Mouse (Mus musculus) embryonic facial prominence, embryonic 14.5 days (tissue): ENCODE results near the gene Iqcf5. TPM values are rescaled to one million over a fixed set of nuclear protein-coding genes. Genes with fewer than 3 reads are reported as not detected.

Experiments used
- ATAC-seq: fragments of 200-750 bp; cut with Nextera tagmentation; 2 replicates; pipeline ENCODE4 v1.8.0; 2017; ENCODE audit warnings: low read depth, moderate number of reproducible peaks, moderate TSS enrichment
- DNase-seq: peaks from one replicate; pipeline ENCODE4 v3.0.0-alpha.2; 2015; ENCODE audit warnings: low spot score
- H3K27ac ChIP-seq: fragments of 300-500 bp; sonication (generic); replicated peaks from 2 replicates; pipeline ENCODE4 v1.5.1; 2014; ENCODE audit warnings: low read depth, mild to moderate bottlenecking, low read length, moderate library complexity
- H3K27me3 ChIP-seq: fragments of 300-500 bp; sonication (generic); replicated peaks from 2 replicates; pipeline ENCODE4 v1.6.1; 2014; ENCODE audit warnings: low read length; ENCODE audit not compliant: control insufficient read depth, insufficient read depth
- H3K36me3 ChIP-seq: fragments of 300-500 bp; sonication (generic); 2 replicates; pipeline ENCODE4 v1.6.1; 2014; ENCODE audit warnings: low read length, mixed read lengths; ENCODE audit not compliant: control insufficient read depth, insufficient read depth
- H3K4me1 ChIP-seq: fragments of 300-500 bp; sonication (generic); 2 replicates; pipeline ENCODE4 v1.6.1; 2014; ENCODE audit warnings: antibody characterized with exemption, low read length; ENCODE audit not compliant: control insufficient read depth, insufficient read depth
- H3K4me2 ChIP-seq: fragments of 300-500 bp; sonication (generic); 2 replicates; pipeline ENCODE4 v1.6.1; 2014; ENCODE audit warnings: low read depth, mild to moderate bottlenecking, low read length, moderate library complexity, mixed read lengths
- H3K4me3 ChIP-seq: fragments of 300-500 bp; sonication (generic); 2 replicates; pipeline ENCODE4 v1.5.1; 2014; ENCODE audit warnings: low read depth, mild to moderate bottlenecking, low read length
- H3K9ac ChIP-seq: fragments of 300-500 bp; sonication (generic); 2 replicates; pipeline ENCODE4 v1.6.1; 2014; ENCODE audit warnings: low read depth, mild to moderate bottlenecking, low read length, moderate library complexity, mixed read lengths
- H3K9me3 ChIP-seq: fragments of 300-500 bp; sonication (generic); 2 replicates; pipeline ENCODE4 v1.6.1; 2016; ENCODE audit warnings: low read length; ENCODE audit not compliant: control insufficient read depth
- WGBS: fragments of 180-500 bp; shearing (Covaris S2); extraction: QIAGEN DNeasy Blood & Tissue Kit; methylation state at CpG from one replicate; pipeline ENCODE4 v1.1.7; 2014; 5-methylcytosine and 5-hydroxymethylcytosine counted together
- polyA plus RNA-seq: library from polyadenylated mRNA; unstranded; fragments of >200 nt; fragmentation: Nextera tagmentation; extraction: Ambion mirVana; gene quantifications from 2 replicates; pipeline ENCODE4 v1.2.1, GENCODE M21; 2014

The Iqcf5 gene
- polyA plus RNA-seq, 1 experiment from 2014 or later: not detected

DNA sequence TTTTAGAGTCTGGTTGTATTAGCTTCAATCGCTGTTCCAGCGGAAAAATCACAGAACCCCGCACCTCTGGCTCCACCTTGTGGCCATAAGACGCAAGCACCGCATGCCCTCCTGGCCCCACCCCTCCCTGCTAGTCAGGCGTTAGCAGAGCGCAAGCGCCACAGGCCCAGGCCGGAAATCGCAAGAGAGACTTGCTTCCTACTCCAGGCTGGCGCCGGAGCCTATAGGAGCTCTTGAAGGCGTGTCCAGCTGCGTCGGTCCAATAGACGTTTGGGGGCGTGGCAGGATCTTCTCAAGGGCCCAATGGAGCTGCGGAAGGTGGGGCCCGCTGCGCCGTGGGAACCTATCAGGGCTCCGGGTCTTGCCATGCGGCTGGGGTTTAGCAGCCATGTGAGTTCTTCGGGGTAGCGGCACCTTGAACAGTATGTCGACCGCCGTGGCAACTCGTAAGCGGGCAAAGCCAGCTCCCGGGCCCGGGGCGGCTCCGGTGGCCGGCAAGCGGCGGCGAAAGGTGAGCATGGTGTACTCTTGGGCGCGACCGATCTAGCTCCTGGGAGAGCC, 37.4 kb upstream of the Iqcf5 start, which contains the start of gene Parp3:
Parp3 (minus strand) TSS at position 26 of the 561 bp plus-strand sequence.
- Histone ChIP-seq H3K27ac (peak within 1 kb of the TSS; percentile 76), H3K27me3 (no peaks in the 10 kb centered on the region), H3K4me2 (peak within 1 kb of the TSS; percentile 92), H3K9me3 (no peaks in the 10 kb centered on the region), H3K4me1 (peaks cover 8% of the 10 kb centered on the region), H3K9ac (peak within 1 kb of the TSS; percentile 72), H3K4me3 (peak within 1 kb of the TSS; percentile 74), H3K36me3 (peaks cover 23% of the 10 kb centered on the region; the same call in 1 of the 2 replicates)
- ATAC-seq (peak; percentile 98), DNase-seq (peak; percentile 100)
- under 1% methylated on average over 38 of the region's 41 CpGs for WGBS

GRCm38 (mm10) chr9:106477649-106478048, 36.7 kb upstream of the Iqcf5 start:
- Histone ChIP-seq H3K4me1 (peaks cover 5% of the 10 kb centered on the region), H3K9me3 (no peaks in the 10 kb centered on the region), H3K36me3 (peaks cover 26% of the 10 kb centered on the region), H3K4me3 (peak overlapping the region; percentile 74), H3K4me2 (peak overlapping the region; percentile 92), H3K9ac (peak overlapping the region; percentile 72), H3K27ac (no peak overlapping the region), H3K27me3 (no peaks in the 10 kb centered on the region)
- WGBS: 3% methylated on average over 16 of the region's 16 CpGs
- DNase-seq (no peak), ATAC-seq (no peak)

- DNase-seq: no peak
- Histone ChIP-seq H3K27me3 (no peaks in the 10 kb centered on the region), H3K9ac (peak overlapping the region; percentile 72), H3K27ac (no peak overlapping the region), H3K36me3 (peaks cover 30% of the 10 kb centered on the region), H3K9me3 (no peaks in the 10 kb centered on the region), H3K4me3 (peak overlapping the region; percentile 74), H3K4me2 (peak overlapping the region; percentile 92), H3K4me1 (peaks cover 5% of the 10 kb centered on the region)
- ATAC-seq: no peak
- WGBS: 75% methylated on average over 9 of the region's 9 CpGs
These were observed 36.3 kb upstream of the Iqcf5 start for GRCm38 (mm10) chr9:106478101-106478500.

GRCm38 (mm10) chr9:106480541-106480940, 33.8 kb upstream of the Iqcf5 start:
- H3K4me2 ChIP-seq: no peak overlapping the region
- DNase-seq: no peak
- H3K36me3 ChIP-seq: peaks cover 54% of the 10 kb centered on the region
- no peak for ATAC-seq
- no peak overlapping the region for H3K27ac ChIP-seq
- H3K4me1 ChIP-seq: peaks cover 5% of the 10 kb centered on the region
- H3K9me3 ChIP-seq: no peaks in the 10 kb centered on the region
- WGBS: 92% methylated on average over 7 of the region's 7 CpGs
- H3K4me3 ChIP-seq: no peak overlapping the region
- H3K9ac ChIP-seq: no peak overlapping the region
- no peaks in the 10 kb centered on the region for H3K27me3 ChIP-seq

DNA sequence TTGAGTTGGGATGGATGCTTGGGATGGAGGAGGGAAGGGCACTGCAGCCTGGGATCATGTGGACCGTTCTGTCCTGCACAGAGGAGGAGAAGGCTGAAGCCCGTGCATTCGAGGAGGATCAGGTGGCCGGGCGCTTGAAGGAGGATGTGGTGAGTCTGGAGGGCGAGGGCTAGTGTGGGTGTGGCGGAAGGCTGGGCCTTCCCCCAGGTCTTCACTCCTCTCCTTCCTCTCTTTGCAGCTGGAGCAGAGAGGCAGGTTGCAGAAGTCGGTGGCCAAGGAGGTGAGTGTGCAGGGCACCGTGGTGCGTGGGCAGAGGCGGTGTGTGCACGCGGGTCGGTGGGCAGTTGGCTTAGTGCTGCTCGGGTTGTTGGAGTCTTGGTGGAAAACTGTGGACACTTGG, 33.3 kb upstream of the Iqcf5 start:
- WGBS: 97% methylated on average over 15 of the region's 15 CpGs
- DNase-seq: no peak

GRCm38 (mm10) chr9:106481676-106482075, 32.7 kb upstream of the Iqcf5 start:
- H3K4me1 ChIP-seq: peaks cover 5% of the 10 kb centered on the region
- DNase-seq (no peak), ATAC-seq (no peak)
- no peaks in the 10 kb centered on the region for H3K9me3 ChIP-seq
- no peak overlapping the region for H3K4me2 ChIP-seq
- no peak overlapping the region for H3K9ac ChIP-seq
- H3K27me3 ChIP-seq: no peaks in the 10 kb centered on the region
- H3K27ac ChIP-seq: no peak overlapping the region
- WGBS: 96% methylated on average over 13 of the region's 13 CpGs
- peaks cover 64% of the 10 kb centered on the region for H3K36me3 ChIP-seq
- H3K4me3 ChIP-seq: no peak overlapping the region

More for the DNA sequence above, 33.3 kb upstream of the Iqcf5 start:
- Histone ChIP-seq H3K4me2 (no peak overlapping the region), H3K36me3 (peaks cover 60% of the 10 kb centered on the region), H3K27ac (no peak overlapping the region), H3K4me3 (no peak overlapping the region), H3K9ac (no peak overlapping the region), H3K4me1 (peaks cover 5% of the 10 kb centered on the region), H3K9me3 (no peaks in the 10 kb centered on the region), H3K27me3 (no peaks in the 10 kb centered on the region)
- ATAC-seq: no peak

DNA sequence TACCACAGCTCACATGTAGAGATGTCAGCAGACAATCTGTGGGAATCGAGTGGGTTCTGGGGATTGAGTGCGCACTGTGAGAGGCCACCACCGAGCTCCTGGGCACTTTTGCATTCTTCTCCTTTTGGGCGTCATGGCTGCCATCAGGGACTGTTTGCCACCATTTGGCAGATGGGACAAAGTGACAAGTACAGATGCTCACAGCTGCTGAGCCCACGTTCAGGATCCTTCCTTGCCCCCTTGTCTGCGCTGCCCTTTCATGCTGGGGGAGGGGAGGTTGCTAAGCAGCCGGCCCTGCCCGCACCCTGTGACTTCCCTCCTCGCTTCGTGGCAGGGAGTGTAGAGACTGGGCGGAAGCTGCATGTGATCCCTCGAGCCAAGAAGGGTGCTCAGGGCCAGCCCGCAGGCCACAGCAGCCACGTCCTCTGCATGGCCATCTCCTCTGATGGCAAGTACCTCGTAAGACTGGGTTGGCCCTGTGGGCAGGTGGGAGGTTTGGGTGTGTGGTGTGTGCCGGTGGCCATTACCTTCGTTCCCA, 31.7 kb upstream of the Iqcf5 start:
- no peak overlapping the region for H3K27ac ChIP-seq
- no peak overlapping the region for H3K4me2 ChIP-seq
- H3K4me3 ChIP-seq: no peak overlapping the region
- peaks cover 64% of the 10 kb centered on the region for H3K36me3 ChIP-seq
- peaks cover 5% of the 10 kb centered on the region for H3K4me1 ChIP-seq
- no peak overlapping the region for H3K9ac ChIP-seq
- DNase-seq (no peak), ATAC-seq (no peak)
- WGBS: 88% methylated on average over 15 of the region's 17 CpGs
- H3K27me3 ChIP-seq: no peaks in the 10 kb centered on the region
- no peaks in the 10 kb centered on the region for H3K9me3 ChIP-seq

- Histone ChIP-seq H3K27ac (no peak overlapping the region), H3K36me3 (peaks cover 64% of the 10 kb centered on the region), H3K27me3 (no peaks in the 10 kb centered on the region), H3K4me2 (no peak overlapping the region), H3K4me3 (no peak overlapping the region), H3K9me3 (no peaks in the 10 kb centered on the region), H3K4me1 (peaks cover 2% of the 10 kb centered on the region), H3K9ac (no peak overlapping the region)
- DNase-seq: no peak
- no peak for ATAC-seq
- WGBS: 94% methylated on average over 10 of the region's 10 CpGs
These were observed 31.2 kb upstream of the Iqcf5 start for GRCm38 (mm10) chr9:106483136-106483535.

GRCm38 (mm10) chr9:106483606-106484005, 30.8 kb upstream of the Iqcf5 start:
- 89% methylated on average over 17 of the region's 17 CpGs for WGBS
- Histone ChIP-seq H3K9ac (no peak overlapping the region), H3K27me3 (no peaks in the 10 kb centered on the region), H3K27ac (no peak overlapping the region), H3K4me2 (no peak overlapping the region), H3K9me3 (no peaks in the 10 kb centered on the region), H3K36me3 (peaks cover 64% of the 10 kb centered on the region), H3K4me1 (no peaks in the 10 kb centered on the region), H3K4me3 (no peak overlapping the region)
- ATAC-seq (no peak), DNase-seq (no peak)
